Mouse (Mus musculus) layer of hippocampus, postnatal 10 days (tissue): Measurements from ENCODE around the gene Lrrk1. TPM values are rescaled to one million over a fixed set of nuclear protein-coding genes. Genes with fewer than 3 reads are reported as not detected.

ENCODE experiments used
- DNase-seq, 2 experiments: peaks; one replicate each; pipeline ENCODE4 v3.0.0; 2021; ENCODE audit warnings: low spot score in 2 of 2
- total RNA-seq, 2 experiments: library from RNA; stranded (reverse); gene quantifications; 2 replicates each; pipeline ENCODE4 v1.2.3; 2021

The Lrrk1 gene
- total RNA-seq, 2 experiments from 2014 or later, result 3.1 to 3.4 TPM

- DNase-seq, result no peak
Measured at GRCm38 (mm10) chr7:66229433-66229832, 158.7 kb downstream of the Lrrk1 start.

DNA sequence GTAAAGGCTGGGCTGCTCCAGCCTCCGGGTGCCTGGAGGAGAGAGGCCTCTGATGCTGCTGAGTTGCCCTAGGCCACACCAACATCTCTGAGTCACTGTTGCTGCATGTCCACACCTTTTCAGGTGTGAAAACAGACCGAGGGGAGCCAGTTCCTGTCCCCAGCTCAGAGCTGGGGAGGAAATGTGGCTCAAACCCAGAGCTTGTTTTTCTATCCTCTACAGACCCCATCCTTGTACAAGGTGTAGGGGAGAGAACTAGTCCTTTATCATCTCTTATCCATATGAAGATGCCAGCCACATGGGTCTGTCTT lies 159.6 kb downstream of the Lrrk1 start:
- DNase-seq, result no peak

GRCm38 (mm10) chr7:66227814-66228609 lies 160.1 kb downstream of the Lrrk1 start:
- no peak for DNase-seq

DNA sequence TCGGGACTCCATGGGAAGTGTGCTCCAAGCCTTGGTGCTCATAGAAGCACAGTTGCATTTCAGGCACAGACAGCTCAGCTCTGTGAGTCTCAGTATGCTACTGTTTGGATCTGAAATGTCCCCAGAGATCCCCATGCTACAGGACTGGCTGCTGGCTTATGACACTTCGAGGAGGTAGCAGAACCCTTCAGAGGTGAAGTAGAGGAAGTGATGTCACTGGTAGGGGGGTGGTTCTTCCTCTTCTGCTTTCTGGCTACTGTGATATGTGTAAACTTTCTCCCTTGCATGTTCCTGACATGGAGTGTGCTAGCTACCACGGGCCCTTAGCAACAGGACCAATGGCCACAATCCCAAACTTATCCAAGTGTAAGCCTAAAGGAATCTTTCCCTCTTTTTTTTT lies 162.3 kb downstream of the Lrrk1 start:
- DNase-seq, result no peak

DNA sequence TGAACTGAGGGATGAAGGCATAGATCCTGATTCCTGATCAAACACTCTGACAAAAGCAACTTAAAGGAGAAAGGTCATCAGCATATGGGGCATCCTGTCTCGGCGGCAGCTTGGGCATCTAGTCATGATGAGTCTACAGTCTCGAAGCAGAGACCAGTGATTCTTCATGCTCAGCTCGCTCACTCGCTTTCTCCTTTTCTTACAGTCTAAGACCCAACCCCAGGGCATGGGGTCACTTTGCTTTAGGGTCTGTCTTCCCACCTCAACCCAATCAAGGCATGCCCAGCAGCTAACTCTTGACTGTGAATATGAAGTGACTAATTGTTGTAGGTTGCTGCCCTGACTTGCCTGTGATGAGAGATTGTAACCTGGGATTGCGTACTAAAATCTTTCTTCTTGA lies 163.6 kb downstream of the Lrrk1 start:
- DNase-seq, result no peak

- no peak for DNase-seq
Measured at GRCm38 (mm10) chr7:66223731-66224130, 164.4 kb downstream of the Lrrk1 start.

- no peak for DNase-seq
Measured at GRCm38 (mm10) chr7:66222621-66223091, 165.5 kb downstream of the Lrrk1 start.

GRCm38 (mm10) chr7:66219794-66220227 lies 168.3 kb downstream of the Lrrk1 start:
- no peak for DNase-seq

- DNase-seq, result no peak
Measured at GRCm38 (mm10) chr7:66219028-66219793, 168.9 kb downstream of the Lrrk1 start.

GRCm38 (mm10) chr7:66218193-66219014 lies 169.7 kb downstream of the Lrrk1 start:
- peak; percentile 29 to 43 for DNase-seq

GRCm38 (mm10) chr7:66217531-66218094 lies 170.5 kb downstream of the Lrrk1 start:
- no peak for DNase-seq

GRCm38 (mm10) chr7:66217011-66217410 lies 171.1 kb downstream of the Lrrk1 start:
- DNase-seq, result no peak

DNA sequence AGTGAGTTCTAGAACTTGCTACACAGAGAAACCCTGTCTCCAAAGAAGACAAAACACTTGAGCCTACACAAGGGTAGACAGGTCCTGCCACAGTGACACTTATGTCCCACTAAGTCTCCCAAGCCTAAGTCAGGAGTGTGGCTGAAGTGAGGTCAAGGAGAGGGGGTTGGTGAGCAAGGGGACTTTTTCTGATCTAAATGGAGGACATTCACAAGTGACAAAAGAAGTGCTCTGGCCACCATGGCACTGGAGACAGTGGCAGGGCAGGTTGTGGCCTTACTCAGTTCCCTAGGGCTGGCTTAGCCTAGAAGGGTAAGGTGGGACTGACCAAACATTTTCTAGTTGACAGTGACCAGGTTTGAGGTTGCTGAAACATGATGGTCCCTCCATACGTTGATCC lies 172.2 kb downstream of the Lrrk1 start:
- DNase-seq, result no peak

- no peak for DNase-seq
Measured at GRCm38 (mm10) chr7:66214477-66214876, 173.7 kb downstream of the Lrrk1 start.

GRCm38 (mm10) chr7:66212887-66213286 lies 175.3 kb downstream of the Lrrk1 start:
- DNase-seq, result no peak

GRCm38 (mm10) chr7:66209920-66210319 lies 178.2 kb downstream of the Lrrk1 start:
- no peak for DNase-seq

DNA sequence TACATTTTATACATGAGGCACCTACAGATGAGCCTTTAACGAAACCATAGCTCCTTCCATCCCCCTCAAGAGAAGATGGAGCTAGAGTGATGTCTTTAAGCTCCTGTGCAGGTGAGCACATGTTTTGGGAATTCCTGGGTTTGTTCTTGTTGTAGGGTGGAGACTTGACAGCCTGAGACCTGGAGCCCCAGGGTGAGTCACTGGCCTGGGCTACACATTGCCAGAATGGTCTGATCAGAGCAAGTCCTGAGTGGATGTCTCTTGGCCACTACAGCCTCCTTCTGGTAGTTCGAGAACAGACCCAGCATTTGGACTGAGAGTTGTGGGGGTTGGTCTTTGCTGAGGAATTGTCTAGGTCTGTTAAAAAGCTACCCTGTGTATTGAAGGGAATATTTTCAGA lies 186.5 kb downstream of the Lrrk1 start:
- no peak for DNase-seq

DNA sequence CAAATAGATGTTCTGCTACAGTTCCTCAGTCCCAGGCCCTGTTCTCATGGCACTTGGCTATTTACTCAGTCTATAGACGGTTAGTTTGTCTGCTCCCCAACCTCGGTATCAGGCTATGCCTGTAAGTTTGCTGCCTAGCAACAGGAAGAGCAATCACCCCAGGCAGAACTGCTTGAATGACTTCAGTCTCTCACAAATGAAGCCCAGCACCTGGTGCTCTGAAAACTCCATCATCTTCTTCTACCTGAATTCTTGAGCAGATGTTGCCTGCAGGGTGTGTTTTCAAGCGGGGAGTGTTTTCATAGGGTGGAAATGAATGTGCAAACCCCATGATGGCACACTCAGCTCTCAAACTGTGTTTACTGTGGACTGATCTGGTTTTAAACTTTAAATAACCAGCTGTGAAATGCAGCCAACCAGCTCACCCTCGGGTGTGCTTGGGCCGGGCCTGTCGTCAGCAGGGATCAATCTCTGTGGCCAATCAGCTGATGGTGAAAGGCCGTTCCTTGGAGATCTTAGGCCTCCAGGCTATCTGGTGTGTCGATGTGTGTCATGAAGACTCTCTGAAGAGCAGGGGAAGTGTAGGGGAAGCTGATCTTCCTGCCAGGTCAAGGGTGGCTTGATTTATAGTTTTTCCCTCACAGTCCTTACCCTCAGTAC lies 187.2 kb downstream of the Lrrk1 start:
- DNase-seq, result no peak

- no peak for DNase-seq
Measured at GRCm38 (mm10) chr7:66200383-66200782, 187.8 kb downstream of the Lrrk1 start.

DNA sequence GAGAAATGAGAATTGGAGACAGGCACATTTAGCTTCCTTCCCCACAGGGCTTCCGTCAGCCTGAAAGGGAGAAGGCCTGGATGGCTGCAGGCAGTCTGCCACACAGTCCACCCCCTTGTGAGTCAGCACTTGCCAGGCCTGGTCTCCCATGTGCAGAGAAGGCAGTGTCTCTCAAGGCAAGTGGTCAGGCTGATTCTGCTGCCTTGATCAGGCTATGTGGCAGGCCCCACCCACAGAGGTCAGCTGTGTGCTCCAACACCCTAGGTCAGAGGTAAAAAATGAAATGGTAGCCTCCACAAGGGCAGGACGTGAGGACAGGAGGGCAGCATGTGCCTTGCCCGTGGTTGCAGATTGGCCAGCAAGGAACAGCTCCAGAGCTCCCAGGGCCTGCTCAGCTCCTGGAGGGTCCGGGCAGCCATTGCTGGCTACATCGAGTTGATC lies 188.7 kb downstream of the Lrrk1 start:
- DNase-seq, result peak in 1 of 2 experiments; percentile 51

- DNase-seq, result no peak
Measured at GRCm38 (mm10) chr7:66198416-66198815, 189.7 kb downstream of the Lrrk1 start.
